Mouse (Mus musculus): ENCODE measurements at regions not wholly inside any gene's neighbourhood (a gene's known extent, or its start where the extent isn't known, plus 50 kb on each side); places are given as distances from the start of the nearest gene placed in this dataset.

DNA sequence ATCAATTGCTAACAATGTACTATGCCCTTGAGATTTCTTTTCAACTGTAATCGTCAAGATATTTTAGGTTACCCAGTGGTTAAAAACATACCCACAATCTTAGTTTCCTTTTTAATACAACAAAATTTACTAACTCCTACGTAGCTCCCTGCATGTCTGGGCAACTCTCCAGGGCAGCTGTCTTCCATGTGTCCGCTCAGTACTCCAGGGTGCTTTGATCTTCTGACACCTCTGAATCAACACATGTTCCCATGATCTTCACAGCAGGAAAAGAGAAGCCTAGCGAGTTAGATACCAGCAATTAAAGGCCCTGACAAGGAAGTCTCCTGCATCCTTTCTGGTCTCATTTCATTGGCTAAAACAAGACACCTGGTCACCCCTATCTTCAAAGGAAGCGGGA, 432.0 kb downstream of the Nuf2 start:
- TF ChIP-seq CTCF (IDR thresholded peaks at IDR 0.05): no peak
- ChIA-PET CTCF (no interaction called here), POLR2A (no interaction called here)
- peaks cover 3% of the 10 kb centered on the region for H3K27me3 ChIP-seq
- ATAC-seq (no peak), DNase-seq (ENCODE audit: low read depth, low spot score) (no peak)
- in situ Hi-C loops (cut with MboI; ENCODE audit: low pct_unique_long_range_greater_than_20kb): no loop called here

GRCm38 (mm10) chr1:169096737-169097136, 434.5 kb downstream of the Nuf2 start:
- POLR2A ChIA-PET: no interaction called here
- H3K27me3 ChIP-seq: peaks cover 3% of the 10 kb centered on the region
- DNase-seq (ENCODE audit: low read depth, low spot score) (no peak), ATAC-seq (no peak)
- CTCF ChIA-PET: interaction anchor here (1.3 to 2.2 kb wide), 2 partner anchors 8 to 30 kb away, joined by 3 to 5 read pairs; no protein-coding TSS in a partner anchor
- in situ Hi-C loops (cut with MboI; ENCODE audit: low pct_unique_long_range_greater_than_20kb): no loop called here
- no peak for TF ChIP-seq CTCF (IDR thresholded peaks at IDR 0.05)

- in situ Hi-C loops (cut with MboI; ENCODE audit: low pct_unique_long_range_greater_than_20kb): no loop called here
- peaks cover 3% of the 10 kb centered on the region for H3K27me3 ChIP-seq
- no peak for TF ChIP-seq CTCF (IDR thresholded peaks at IDR 0.05)
- POLR2A ChIA-PET: no interaction called here
- CTCF ChIA-PET: interaction anchor here (2.0 kb wide), 1 partner anchor 12 kb away, joined by 4 read pairs; no protein-coding TSS in a partner anchor
- DNase-seq (ENCODE audit: low read depth, low spot score) (no peak), ATAC-seq (no peak)
Observed at GRCm38 (mm10) chr1:169093602-169094354, 437.5 kb downstream of the Nuf2 start.

GRCm38 (mm10) chr1:169086032-169086431, 445.2 kb downstream of the Nuf2 start:
- ChIA-PET CTCF (no interaction called here), POLR2A (no interaction called here)
- ATAC-seq (no peak), DNase-seq (ENCODE audit: low read depth, low spot score) (no peak)
- no peak for TF ChIP-seq CTCF (IDR thresholded peaks at IDR 0.05)
- in situ Hi-C loops (cut with MboI; ENCODE audit: low pct_unique_long_range_greater_than_20kb): no loop called here
- no peaks in the 10 kb centered on the region for H3K27me3 ChIP-seq

DNA sequence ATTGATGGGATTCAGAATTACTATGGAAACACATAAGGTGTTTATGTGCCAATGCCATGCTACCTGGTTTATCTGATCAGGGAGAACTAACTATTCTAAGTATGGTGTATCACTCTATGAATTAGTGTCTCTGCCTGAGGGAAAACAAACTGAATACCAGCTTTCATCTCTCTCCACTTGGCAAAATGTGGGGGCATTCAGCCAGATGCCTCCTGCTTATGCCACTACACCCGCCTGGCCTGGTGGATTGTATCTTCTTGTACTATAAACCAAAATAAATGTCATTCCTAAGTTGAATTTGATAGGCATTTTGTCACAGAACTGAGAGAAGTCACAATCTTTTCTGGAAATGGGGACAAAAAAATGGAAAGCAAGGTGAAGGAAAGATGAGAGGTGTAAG, 450.6 kb downstream of the Nuf2 start:
- ChIA-PET CTCF (no interaction called here), POLR2A (no interaction called here)
- in situ Hi-C loops (cut with MboI; ENCODE audit: low pct_unique_long_range_greater_than_20kb): no loop called here
- no peak for ATAC-seq
- TF ChIP-seq CTCF (IDR thresholded peaks at IDR 0.05): no peak
- H3K27me3 ChIP-seq: no peaks in the 10 kb centered on the region
- DNase-seq (ENCODE audit: low read depth, low spot score): no peak

GRCm38 (mm10) chr1:169077228-169077627, 454.0 kb downstream of the Nuf2 start:
- in situ Hi-C loops (cut with MboI; ENCODE audit: low pct_unique_long_range_greater_than_20kb): no loop called here
- ChIA-PET POLR2A (no interaction called here), CTCF (interaction anchor here (1.2 kb wide), 1 partner anchor 19 kb away, joined by 3 read pairs; no protein-coding TSS in a partner anchor)
- H3K27me3 ChIP-seq: peaks cover 4% of the 10 kb centered on the region
- ATAC-seq (no peak), DNase-seq (ENCODE audit: low read depth, low spot score) (no peak)
- no peak for TF ChIP-seq CTCF (IDR thresholded peaks at IDR 0.05)

GRCm38 (mm10) chr1:169076006-169076405, 455.3 kb downstream of the Nuf2 start:
- H3K27me3 ChIP-seq: peaks cover 14% of the 10 kb centered on the region
- ATAC-seq: no peak
- no peak for DNase-seq (ENCODE audit: low read depth, low spot score)
- in situ Hi-C loops (cut with MboI; ENCODE audit: low pct_unique_long_range_greater_than_20kb): no loop called here
- CTCF ChIA-PET: no interaction called here
- POLR2A ChIA-PET: no interaction called here
- TF ChIP-seq CTCF (IDR thresholded peaks at IDR 0.05): no peak

GRCm38 (mm10) chr1:169071366-169071765, 459.9 kb downstream of the Nuf2 start:
- no peak for ATAC-seq
- H3K27me3 ChIP-seq: peaks cover 19% of the 10 kb centered on the region
- ChIA-PET POLR2A (no interaction called here), CTCF (no interaction called here)
- DNase-seq (ENCODE audit: low read depth, low spot score): no peak
- TF ChIP-seq CTCF (IDR thresholded peaks at IDR 0.05): no peak
- in situ Hi-C loops (cut with MboI; ENCODE audit: low pct_unique_long_range_greater_than_20kb): no loop called here

- ChIA-PET POLR2A (no interaction called here), CTCF (interaction anchor here (1.2 to 2.3 kb wide), 2 partner anchors 9 to 18 kb away, joined by 3 to 6 read pairs; no protein-coding TSS in a partner anchor)
- ATAC-seq: no peak
- no peak for DNase-seq (ENCODE audit: low read depth, low spot score)
- no peak for TF ChIP-seq CTCF (IDR thresholded peaks at IDR 0.05)
- H3K27me3 ChIP-seq: peaks cover 19% of the 10 kb centered on the region
- in situ Hi-C loops (cut with MboI; ENCODE audit: low pct_unique_long_range_greater_than_20kb): no loop called here
Observed at GRCm38 (mm10) chr1:169069647-169070046, 461.6 kb downstream of the Nuf2 start.

GRCm38 (mm10) chr1:169066795-169067194, 464.5 kb downstream of the Nuf2 start:
- CTCF ChIA-PET: interaction anchor here (1.2 to 1.7 kb wide), 2 partner anchors 12 to 38 kb away, joined by 3 to 4 read pairs; no protein-coding TSS in a partner anchor
- H3K27me3 ChIP-seq: peaks cover 12% of the 10 kb centered on the region
- POLR2A ChIA-PET: no interaction called here
- DNase-seq (ENCODE audit: low read depth, low spot score) (no peak), ATAC-seq (no peak)
- TF ChIP-seq CTCF (IDR thresholded peaks at IDR 0.05): no peak
- in situ Hi-C loops (cut with MboI; ENCODE audit: low pct_unique_long_range_greater_than_20kb): no loop called here

GRCm38 (mm10) chr1:169060627-169061026, 470.6 kb downstream of the Nuf2 start:
- no peak for ATAC-seq
- no peaks in the 10 kb centered on the region for H3K27me3 ChIP-seq
- in situ Hi-C loops (cut with MboI; ENCODE audit: low pct_unique_long_range_greater_than_20kb): no loop called here
- ChIA-PET CTCF (no interaction called here), POLR2A (no interaction called here)
- no peak for DNase-seq (ENCODE audit: low read depth, low spot score)
- TF ChIP-seq CTCF (IDR thresholded peaks at IDR 0.05): no peak

- ATAC-seq (no peak), DNase-seq (ENCODE audit: low read depth, low spot score) (no peak)
- no peaks in the 10 kb centered on the region for H3K27me3 ChIP-seq
- POLR2A ChIA-PET: no interaction called here
- CTCF ChIA-PET: no interaction called here
- in situ Hi-C loops (cut with MboI; ENCODE audit: low pct_unique_long_range_greater_than_20kb): no loop called here
- TF ChIP-seq CTCF (IDR thresholded peaks at IDR 0.05): no peak
Observed at GRCm38 (mm10) chr1:169060145-169060544, 471.1 kb downstream of the Nuf2 start.
